Mouse (Mus musculus) ES-E14 (cell line): ENCODE measurements around the gene Magi1.

Experiments
- CHD2 ChIP-seq: IDR thresholded peaks from 2 replicates; pipeline ENCODE4 v1.6.1; 2014; ENCODE audit warnings: mild to moderate bottlenecking, low read depth, low read length, inconsistent platforms
- MAFK ChIP-seq: IDR thresholded peaks from 2 replicates; pipeline ENCODE4 v1.6.1; 2014; ENCODE audit warnings: mild to moderate bottlenecking, low read depth, low read length, inconsistent platforms; ENCODE audit not compliant: insufficient read depth
- ZC3H11A ChIP-seq: IDR thresholded peaks from 2 replicates; pipeline ENCODE4 v1.6.1; 2012; ENCODE audit warnings: low read depth, mild to moderate bottlenecking, inconsistent platforms, low read length, borderline replicate concordance
- ZNF384 ChIP-seq: IDR thresholded peaks from 2 replicates; pipeline ENCODE4 v1.6.1; 2012; ENCODE audit warnings: low read depth, low read length, inconsistent platforms

- no peak for TF ChIP-seq CHD2
- TF ChIP-seq ZC3H11A, result 0 out of 2 replicates have a peak, but pooled peaks have one; percentile 41
- no peak for TF ChIP-seq MAFK
- no peak for TF ChIP-seq ZNF384
Measured at GRCm38 (mm10) chr6:94287387-94287786, 3.7 kb upstream of the Magi1 start.
